8 mouse cellular contexts compared by ENCODE assay signal in the genomic region with DNA sequence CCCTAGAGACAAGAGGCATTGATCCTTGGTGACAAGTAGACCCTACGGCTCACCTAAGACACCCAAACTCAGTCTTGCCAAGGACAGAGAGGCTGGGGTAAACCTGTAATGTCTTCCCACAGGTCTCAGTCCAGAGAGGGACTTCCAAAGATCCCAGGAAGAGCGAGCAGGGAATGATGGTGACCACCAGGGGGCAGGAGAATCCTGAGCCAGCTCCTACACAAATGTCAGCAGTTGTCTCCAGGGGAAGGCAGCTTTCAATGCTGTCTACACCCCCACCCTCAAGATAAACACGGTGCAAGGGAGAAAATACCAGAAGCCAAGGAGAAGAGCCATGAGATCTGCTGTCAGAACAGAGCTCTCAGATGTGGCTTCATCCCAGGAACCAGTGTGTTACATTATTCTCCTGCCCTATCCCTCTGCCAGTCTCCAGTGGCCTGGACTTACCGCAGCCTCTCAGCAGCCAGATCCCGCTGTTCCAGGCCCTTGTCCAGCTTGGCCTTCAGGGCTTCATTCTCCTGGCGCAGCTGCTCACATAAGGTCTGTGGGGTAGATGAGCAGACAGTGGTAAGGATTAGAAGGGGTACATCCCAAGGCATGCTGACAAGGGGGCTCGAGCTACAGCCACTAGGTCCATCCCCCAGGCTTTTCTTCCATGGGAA. TPM values are rescaled to one million over a fixed set of nuclear protein-coding genes. Genes with fewer than 3 reads are reported as not detected.
DNase-seq lines count a peak whose midpoint lies in the region; ATAC-seq and TF ChIP-seq lines count a peak whose summit lies in the region.

No protein-coding gene starts in this region.

- intact Hi-C loops in left cerebral cortex, postnatal 36 days (cut with DNase I): loop anchor here (2.0 kb wide), 1 partner anchor 54 kb away; no protein-coding TSS in a partner anchor

- TF ChIP-seq POLR2A in kidney, adult 2 months (IDR thresholded peaks at IDR 0.05; ENCODE audit: low read depth, low read length): no peak

- H3K4me2 ChIP-seq in heart, embryonic 11.5 days: no peak overlapping the region

- no peak overlapping the region for H3K27ac ChIP-seq in kidney, adult 2 months (ENCODE audit: insufficient read depth, low read depth, low read length)
- no peak overlapping the region for H3K27ac ChIP-seq in ES-E14 (ENCODE audit: insufficient read depth, low read depth, low read length, poor library complexity, severe bottlenecking)
- peak overlapping the region; percentile 29; the same call in 1 of the 2 replicates for H3K27ac ChIP-seq in heart, embryonic 11.5 days (ENCODE audit: low read depth, low read length)

- H3K4me3 ChIP-seq in kidney, adult 2 months (ENCODE audit: insufficient read depth, low read depth, low read length): no peak overlapping the region
- H3K4me3 ChIP-seq in ES-E14 (ENCODE audit: insufficient read depth in 1 of 2, low read depth in 1 of 2, low read length in 2 of 2, poor library complexity in 1 of 2, severe bottlenecking in 1 of 2): no peak overlapping the region
- no peak overlapping the region for H3K4me3 ChIP-seq in heart, embryonic 11.5 days (ENCODE audit: low read depth, low read length)

- no peak overlapping the region for H3K9ac ChIP-seq in ES-E14 (ENCODE audit: insufficient read depth, low read depth, low read length, poor library complexity, severe bottlenecking)
- no peak overlapping the region for H3K9ac ChIP-seq in heart, embryonic 11.5 days (ENCODE audit: low read depth, low read length)

- peak; percentile 53; the same call in 1 of the 2 replicates for ATAC-seq in cerebellum, adult (ENCODE audit: insufficient number of reproducible peaks, low FRiP score, low TSS enrichment)
- no peak for ATAC-seq in heart, embryonic 11.5 days (replicated peaks; ENCODE audit: insufficient number of reproducible peaks, low FRiP score, low TSS enrichment)
- no peak for ATAC-seq in monocyte, adult 5-6 weeks (replicated peaks; ENCODE audit: insufficient number of reproducible peaks, low FRiP score, low TSS enrichment, poor library complexity, severe bottlenecking)

- no peaks in the 10 kb centered on the region for H3K27me3 ChIP-seq in kidney, adult 2 months (replicated peaks; ENCODE audit: control insufficient read depth, insufficient read depth, low read length)
- no peaks in the 10 kb centered on the region for H3K27me3 ChIP-seq in heart, embryonic 11.5 days (ENCODE audit: control insufficient read depth, insufficient read depth, low read length)

- DNase-seq in kidney, adult 2 months: peak; percentile 50
- DNase-seq in kidney, adult 11 months: no peak
- DNase-seq in ES-E14 (ENCODE audit: low read depth, low spot score): no peak
- DNase-seq in left cerebral cortex, postnatal 36 days (ENCODE audit: low spot score in 2 of 2): peak; percentile 27 to 43
- peak; percentile 29 for DNase-seq in retina, adult 2 months (ENCODE audit: low read depth, low spot score)

- H3K9me3 ChIP-seq in ES-E14 (ENCODE audit: control insufficient read depth, insufficient read depth, low read depth, low read length): no peaks in the 10 kb centered on the region
- no peaks in the 10 kb centered on the region for H3K9me3 ChIP-seq in heart, embryonic 11.5 days (replicated peaks; ENCODE audit: control insufficient read depth, low read length)

- peak; percentile 76 for TF ChIP-seq CTCF in kidney, adult 2 months (conservative IDR thresholded peaks at IDR 0.05; ENCODE audit: insufficient read depth, insufficient read length, low read depth, low read length)

- no peaks in the 10 kb centered on the region for H3K4me1 ChIP-seq in kidney, adult 2 months (ENCODE audit: control insufficient read depth, insufficient read depth, low read length)
- H3K4me1 ChIP-seq in ES-E14 (ENCODE audit: control insufficient read depth in 2 of 2, insufficient read depth in 2 of 2, low read length in 2 of 2, poor library complexity in 1 of 2): peaks cover 0 to 4% of the 10 kb centered on the region in 2 experiments; a peak in 3 of 4 replicates
- H3K4me1 ChIP-seq in heart, embryonic 11.5 days (ENCODE audit: control insufficient read depth, insufficient read depth, low read length): peaks cover 18% of the 10 kb centered on the region

- in situ Hi-C loops in ES-E14 (cut with MboI; ENCODE audit: low sequenced_read_pairs in 2 of 2, unreplicated experiment in 2 of 2): loop anchor here (5.0 kb wide), 1 partner anchor 57 kb away; no protein-coding TSS in a partner anchor

- H3K36me3 ChIP-seq in kidney, adult 2 months (ENCODE audit: control insufficient read depth, insufficient read depth, low read length): no peaks in the 10 kb centered on the region; the same call in 1 of the 2 replicates
- H3K36me3 ChIP-seq in ES-E14 (ENCODE audit: control insufficient read depth, insufficient read depth, low read length, poor library complexity, severe bottlenecking): peaks cover 62% of the 10 kb centered on the region
- peaks cover 10% of the 10 kb centered on the region for H3K36me3 ChIP-seq in heart, embryonic 11.5 days (ENCODE audit: control insufficient read depth, insufficient read depth, low read length)

- 68% methylated on average over 7 of the region's 7 CpGs for WGBS in kidney, adult 2 months
- WGBS in heart, embryonic 11.5 days (ENCODE audit: insufficient replicate concordance): 49% methylated on average over 7 of the region's 7 CpGs

TF ChIP-seq in ES-E14, 5 proteins besides CTCF, POLR2A, EP300 and RAD21:
- TF ChIP-seq HCFC1 (IDR thresholded peaks at IDR 0.05; ENCODE audit: borderline replicate concordance, insufficient read depth, low read length): no peak
- TF ChIP-seq CHD2 (IDR thresholded peaks at IDR 0.05; ENCODE audit: low read depth, low read length): no peak
- peak; percentile 61; the same call in 1 of the 2 replicates for TF ChIP-seq ZC3H11A (IDR thresholded peaks at IDR 0.05; ENCODE audit: borderline replicate concordance, low read depth, low read length)

RNA-seq across cellular contexts. Expression of a gene that starts 28.2 kb away (rescaled TPM):
- polyA plus RNA-seq in kidney, adult 2 months (2012; rRNA removed): 28,844 and 31,623 TPM in 2 replicates
- 11.4 and 13.8 TPM in 2 replicates for total RNA-seq in ES-E14 (2012; rRNA removed)
- polyA plus RNA-seq in heart, embryonic 11.5 days (2014; fragmentation: Nextera tagmentation; extraction: Ambion mirVana): 1,579 and 1,713 TPM in 2 replicates
- 1 to 10 TPM; 7.9 to 8.9 TPM for total RNA-seq in left cerebral cortex, postnatal 36 days (2021)
- 0.29 TPM in 1 of 3 replicates, not detected in the others for total RNA-seq in monocyte, adult 5-6 weeks (2017)

RNA-seq across cellular contexts. Expression of a gene that starts 32.3 kb away (rescaled TPM):
- 19.1 and 20.6 TPM in 2 replicates for polyA plus RNA-seq in kidney, adult 2 months (2012; rRNA removed)
- total RNA-seq in ES-E14 (2012; rRNA removed): 14.3 and 24.9 TPM in 2 replicates
- 16.0 and 16.8 TPM in 2 replicates for polyA plus RNA-seq in heart, embryonic 11.5 days (2014; fragmentation: Nextera tagmentation; extraction: Ambion mirVana)
- total RNA-seq in left cerebral cortex, postnatal 36 days (2021): 10 to 100 TPM; 37.5 to 42.0 TPM
- total RNA-seq in monocyte, adult 5-6 weeks (2017): 62.1 to 83.4 TPM (median 78.5 TPM) in 3 replicates

Comparison
In these comparisons a context has a peak if more than half of its experiments do, and no peak if none do; other contexts are left out.
1. DNase-seq: peak in kidney, adult 2 months (single experiment), left cerebral cortex, postnatal 36 days (2 of 2) and retina, adult 2 months (single experiment); none in kidney, adult 11 months (single experiment) and ES-E14 (single experiment).